In genomic region chr19:4193129-4193528, GRCm38 (mm10) we compare ENCODE assay signal across 8 mouse cellular contexts. TPM values are rescaled to one million over a fixed set of nuclear protein-coding genes. Genes with fewer than 3 reads are reported as not detected.
A peak's percentile ranks its signal among the peaks of the same experiment; 100 is the strongest.
DNase-seq lines count a peak whose midpoint lies in the region; ATAC-seq and TF ChIP-seq lines count a peak whose summit lies in the region.

No protein-coding gene starts in this region.

- no peak for TF ChIP-seq CTCF in lung, postnatal 0 days (IDR thresholded peaks at IDR 0.05)
- no peak for TF ChIP-seq CTCF in small intestine, adult 2 months (IDR thresholded peaks at IDR 0.05; ENCODE audit: extremely low read depth, insufficient read length, insufficient replicate concordance, low read depth, low read length)

- intact Hi-C loops in left cerebral cortex, postnatal 4 days (cut with DNase I): no loop called here

- no peak for ATAC-seq in lung, postnatal 0 days
- no peak for ATAC-seq in forebrain, embryonic 13.5 days
- no peak for ATAC-seq in limb, embryonic 12.5 days (ENCODE audit: insufficient number of reproducible peaks, insufficient read depth, low FRiP score, low TSS enrichment, low read depth)

- H3K4me3 ChIP-seq in lung, postnatal 0 days (ENCODE audit: low read depth, low read length): peak overlapping the region; percentile 82
- H3K4me3 ChIP-seq in forebrain, embryonic 13.5 days: peak overlapping the region; percentile 97
- peak overlapping the region; percentile 97 for H3K4me3 ChIP-seq in limb, embryonic 12.5 days (replicated peaks)
- H3K4me3 ChIP-seq in small intestine, adult 2 months (ENCODE audit: low read depth, low read length): peak overlapping the region; percentile 77

- no peak overlapping the region for H3K27ac ChIP-seq in lung, postnatal 0 days (ENCODE audit: low read length)
- no peak overlapping the region; the same call in none of the 2 replicates for H3K27ac ChIP-seq in forebrain, embryonic 13.5 days
- H3K27ac ChIP-seq in limb, embryonic 12.5 days: no peak overlapping the region; the same call in 1 of the 2 replicates
- H3K27ac ChIP-seq in small intestine, adult 2 months (ENCODE audit: insufficient read depth, low read depth, low read length): no peak overlapping the region

- H3K36me3 ChIP-seq in lung, postnatal 0 days (ENCODE audit: insufficient read depth, low read length): peaks cover 24% of the 10 kb centered on the region; the same call in 1 of the 2 replicates
- H3K36me3 ChIP-seq in forebrain, embryonic 13.5 days (ENCODE audit: poor library complexity, severe bottlenecking): peaks cover 51% of the 10 kb centered on the region
- peaks cover 51% of the 10 kb centered on the region for H3K36me3 ChIP-seq in limb, embryonic 12.5 days
- peaks cover 36% of the 10 kb centered on the region for H3K36me3 ChIP-seq in small intestine, adult 2 months (ENCODE audit: control insufficient read depth, insufficient read depth, low read length)

- no peaks in the 10 kb centered on the region for H3K9me3 ChIP-seq in lung, postnatal 0 days (ENCODE audit: low read length)
- H3K9me3 ChIP-seq in forebrain, embryonic 13.5 days (replicated peaks): no peaks in the 10 kb centered on the region
- H3K9me3 ChIP-seq in limb, embryonic 12.5 days: no peaks in the 10 kb centered on the region

- WGBS in lung, postnatal 0 days: 52% methylated on average over 6 of the region's 6 CpGs
- 62% methylated on average over 6 of the region's 6 CpGs for WGBS in forebrain, embryonic 13.5 days
- 59% methylated on average over 6 of the region's 6 CpGs for WGBS in limb, embryonic 12.5 days
- WGBS in small intestine, adult 2 months: 35% methylated on average over 6 of the region's 6 CpGs

- no peaks in the 10 kb centered on the region for H3K27me3 ChIP-seq in lung, postnatal 0 days (replicated peaks; ENCODE audit: insufficient read depth, low read length)
- no peaks in the 10 kb centered on the region for H3K27me3 ChIP-seq in forebrain, embryonic 13.5 days
- no peaks in the 10 kb centered on the region for H3K27me3 ChIP-seq in limb, embryonic 12.5 days
- H3K27me3 ChIP-seq in small intestine, adult 2 months (ENCODE audit: control insufficient read depth, insufficient read depth, low read length): no peaks in the 10 kb centered on the region

- H3K4me2 ChIP-seq in lung, postnatal 0 days (replicated peaks; ENCODE audit: low read depth, low read length): peak overlapping the region; percentile 87
- H3K4me2 ChIP-seq in forebrain, embryonic 13.5 days: peak overlapping the region; percentile 82
- H3K4me2 ChIP-seq in limb, embryonic 12.5 days: peak overlapping the region; percentile 94

- DNase-seq in lung, postnatal 0 days (ENCODE audit: low spot score): no peak
- DNase-seq in lung, postnatal 10 days: no peak
- DNase-seq in left cerebral cortex, postnatal 4 days: no peak
- no peak for DNase-seq in left cerebral cortex, adult 11 months (ENCODE audit: low spot score)
- no peak for DNase-seq in gastrocnemius, postnatal 10 days

- TF ChIP-seq POLR2A in small intestine, adult 2 months (IDR thresholded peaks at IDR 0.05; ENCODE audit: low read depth, low read length): no peak

- peak overlapping the region; percentile 95 for H3K9ac ChIP-seq in lung, postnatal 0 days (replicated peaks; ENCODE audit: low read depth)
- H3K9ac ChIP-seq in forebrain, embryonic 13.5 days: peak overlapping the region; percentile 96
- peak overlapping the region; percentile 93 for H3K9ac ChIP-seq in limb, embryonic 12.5 days (replicated peaks)

- TF ChIP-seq EP300 in lung, postnatal 0 days (IDR thresholded peaks at IDR 0.05): no peak

- peaks cover 8% of the 10 kb centered on the region; the same call in 1 of the 2 replicates for H3K4me1 ChIP-seq in lung, postnatal 0 days (ENCODE audit: insufficient read depth, low read depth, low read length)
- peaks cover 32% of the 10 kb centered on the region for H3K4me1 ChIP-seq in forebrain, embryonic 13.5 days
- peaks cover 39% of the 10 kb centered on the region for H3K4me1 ChIP-seq in limb, embryonic 12.5 days (replicated peaks)
- peaks cover 18% of the 10 kb centered on the region for H3K4me1 ChIP-seq in small intestine, adult 2 months (ENCODE audit: control insufficient read depth, insufficient read depth, insufficient read length, low read length)

RNA-seq across cellular contexts. Expression of gene Ppp1ca, which starts 1.3 kb away (rescaled TPM):
- 619 and 631 TPM in 2 replicates for polyA plus RNA-seq in lung, postnatal 0 days (2015; fragmentation: Nextera tagmentation; extraction: Ambion mirVana)
- 664 and 700 TPM in 2 replicates for polyA plus RNA-seq in forebrain, embryonic 13.5 days (2015; fragmentation: Nextera tagmentation; extraction: Ambion mirVana)
- polyA plus RNA-seq in limb, embryonic 12.5 days (2016; fragmentation: Nextera tagmentation; extraction: Ambion mirVana): 834 and 845 TPM in 2 replicates
- polyA plus RNA-seq in small intestine, adult 2 months (2012; rRNA removed): 142 and 258 TPM in 2 replicates
- 100 to 1,000 TPM; 318 to 333 TPM for total RNA-seq in left cerebral cortex, postnatal 4 days (2021)
- total RNA-seq in gastrocnemius, postnatal 10 days (2021): 100 to 1,000 TPM; 339 to 348 TPM

RNA-seq across cellular contexts. Expression of gene Tbc1d10c, which starts 2.0 kb away (rescaled TPM):
- polyA plus RNA-seq in lung, postnatal 0 days (2015; fragmentation: Nextera tagmentation; extraction: Ambion mirVana): 3.9 and 4.5 TPM in 2 replicates
- polyA plus RNA-seq in forebrain, embryonic 13.5 days (2015; fragmentation: Nextera tagmentation; extraction: Ambion mirVana): 0.77 and 0.82 TPM in 2 replicates
- 0.60 and 1.5 TPM in 2 replicates for polyA plus RNA-seq in limb, embryonic 12.5 days (2016; fragmentation: Nextera tagmentation; extraction: Ambion mirVana)
- polyA plus RNA-seq in small intestine, adult 2 months (2012; rRNA removed): 15.3 and 21.9 TPM in 2 replicates
- total RNA-seq in left cerebral cortex, postnatal 4 days (2021): 1 to 10 TPM; 2.1 to 2.4 TPM
- total RNA-seq in gastrocnemius, postnatal 10 days (2021): 1 to 10 TPM; 3.2 to 3.8 TPM

RNA-seq across cellular contexts. Expression of gene Rad9a, which starts 8.3 kb away (rescaled TPM):
- 14.1 and 14.3 TPM in 2 replicates for polyA plus RNA-seq in lung, postnatal 0 days (2015; fragmentation: Nextera tagmentation; extraction: Ambion mirVana)
- 28.9 and 34.7 TPM in 2 replicates for polyA plus RNA-seq in forebrain, embryonic 13.5 days (2015; fragmentation: Nextera tagmentation; extraction: Ambion mirVana)
- polyA plus RNA-seq in limb, embryonic 12.5 days (2016; fragmentation: Nextera tagmentation; extraction: Ambion mirVana): 38.4 and 44.9 TPM in 2 replicates
- polyA plus RNA-seq in small intestine, adult 2 months (2012; rRNA removed): 8.2 and 12.2 TPM in 2 replicates
- 10 to 100 TPM in 1 of 2 experiments, 1 to 10 TPM in 1; 9.8 to 10.6 TPM for total RNA-seq in left cerebral cortex, postnatal 4 days (2021)
- 1 to 10 TPM; 4.1 to 6.0 TPM for total RNA-seq in gastrocnemius, postnatal 10 days (2021)

RNA-seq across cellular contexts. Expression of gene Carns1, which starts 17.9 kb away (rescaled TPM):
- polyA plus RNA-seq in lung, postnatal 0 days (2015; fragmentation: Nextera tagmentation; extraction: Ambion mirVana): 1.8 and 2.6 TPM in 2 replicates
- 2.4 and 2.5 TPM in 2 replicates for polyA plus RNA-seq in forebrain, embryonic 13.5 days (2015; fragmentation: Nextera tagmentation; extraction: Ambion mirVana)
- 2.3 and 3.1 TPM in 2 replicates for polyA plus RNA-seq in limb, embryonic 12.5 days (2016; fragmentation: Nextera tagmentation; extraction: Ambion mirVana)
- 3.7 and 4.4 TPM in 2 replicates for polyA plus RNA-seq in small intestine, adult 2 months (2012; rRNA removed)
- 1 to 10 TPM; 2.4 to 3.1 TPM for total RNA-seq in left cerebral cortex, postnatal 4 days (2021)
- 10 to 100 TPM; 33.1 to 47.1 TPM for total RNA-seq in gastrocnemius, postnatal 10 days (2021)

RNA-seq across cellular contexts. Expression of gene Clcf1, which starts 20.9 kb away (rescaled TPM):
- polyA plus RNA-seq in lung, postnatal 0 days (2015; fragmentation: Nextera tagmentation; extraction: Ambion mirVana): 7.6 and 8.0 TPM in 2 replicates
- 0.63 and 0.76 TPM in 2 replicates for polyA plus RNA-seq in forebrain, embryonic 13.5 days (2015; fragmentation: Nextera tagmentation; extraction: Ambion mirVana)
- 8.6 and 9.1 TPM in 2 replicates for polyA plus RNA-seq in limb, embryonic 12.5 days (2016; fragmentation: Nextera tagmentation; extraction: Ambion mirVana)
- 10.1 and 12.4 TPM in 2 replicates for polyA plus RNA-seq in small intestine, adult 2 months (2012; rRNA removed)
- total RNA-seq in left cerebral cortex, postnatal 4 days (2021): 1 to 10 TPM; 1.2 to 1.3 TPM
- 1 to 10 TPM in 1 of 2 experiments, under 1 TPM in 1; 0.47 to 2.2 TPM for total RNA-seq in gastrocnemius, postnatal 10 days (2021)
